Mouse (Mus musculus) bone marrow macrophage, adult 2 months (primary cell): ENCODE results near the gene Ppp1r1a.

Experiments
- CTCF ChIP-seq: IDR thresholded peaks from 2 replicates; pipeline ENCODE4 v1.5.1; 2012; ENCODE audit warnings: low read depth, mild to moderate bottlenecking, low read length, moderate library complexity
- POLR2A ChIP-seq: IDR thresholded peaks from 2 replicates; pipeline ENCODE4 v1.6.1; 2012; ENCODE audit warnings: mild to moderate bottlenecking, low read depth, low read length, borderline replicate concordance

DNA sequence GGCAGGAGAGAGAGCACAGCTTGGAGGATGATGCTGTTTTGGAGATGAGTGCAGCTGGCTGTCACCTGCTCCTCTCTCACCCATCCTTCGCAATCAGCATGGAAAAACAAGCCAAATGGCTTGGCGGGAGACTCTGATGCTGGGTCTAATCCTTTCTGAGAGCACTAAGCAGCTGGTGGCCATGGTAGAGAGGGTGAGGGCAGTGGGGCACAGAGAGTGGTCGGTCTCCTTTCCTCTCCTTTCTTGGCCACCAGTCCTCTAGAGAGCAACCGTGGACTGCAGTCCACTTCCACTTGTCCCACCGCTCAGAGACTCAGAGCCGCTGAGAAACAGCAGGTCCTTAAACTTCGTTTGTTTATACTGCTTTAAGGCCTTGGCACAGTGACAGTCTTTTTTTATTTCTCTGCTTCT lies 24.2 kb downstream of the Ppp1r1a start:
- no peak for TF ChIP-seq CTCF
- TF ChIP-seq POLR2A = no peak
